In genomic region chr5:24023226-24023625, GRCm38 (mm10) we compare ENCODE assay signal across 22 mouse cellular contexts. TPM values are rescaled to one million over a fixed set of nuclear protein-coding genes. Genes with fewer than 3 reads are reported as not detected.
DNase-seq lines count a peak whose midpoint lies in the region; ATAC-seq and TF ChIP-seq lines count a peak whose summit lies in the region.
"Had no signal": no experiment of that assay in that cellular context is flagged by ENCODE, and none has a peak within 500 bp of the region (broad histone marks: within the 10 kb centered on the region; RNA-seq: fewer than 3 reads in every experiment).

No protein-coding gene starts in this region.

- peaks cover 3% of the 10 kb centered on the region for H3K4me1 ChIP-seq in heart, adult 2 months (ENCODE audit: control insufficient read depth, insufficient read depth, low read length)
- H3K4me1 ChIP-seq in liver, embryonic 12.5 days = peaks cover 35% of the 10 kb centered on the region
- no peaks in the 10 kb centered on the region; the same call in 1 of the 2 replicates for H3K4me1 ChIP-seq in liver, postnatal 0 days (ENCODE audit: insufficient read depth)

- H3K27ac ChIP-seq in heart, adult 2 months = no peak overlapping the region
- no peak overlapping the region for H3K27ac ChIP-seq in liver, embryonic 12.5 days
- no peak overlapping the region for H3K27ac ChIP-seq in liver, postnatal 0 days (ENCODE audit: low read depth)

- H3K4me2 ChIP-seq in liver, embryonic 12.5 days = no peak overlapping the region
- no peak overlapping the region for H3K4me2 ChIP-seq in liver, postnatal 0 days (ENCODE audit: low read depth, low read length)

- no peaks in the 10 kb centered on the region for H3K27me3 ChIP-seq in heart, adult 2 months (ENCODE audit: control insufficient read depth, insufficient read depth, low read length)
- no peaks in the 10 kb centered on the region for H3K27me3 ChIP-seq in liver, embryonic 12.5 days (replicated peaks)
- no peaks in the 10 kb centered on the region for H3K27me3 ChIP-seq in liver, postnatal 0 days (ENCODE audit: insufficient read depth, low read length)
- H3K27me3 ChIP-seq: CH12.LX, Patski had no signal

- no peak for TF ChIP-seq POLR2A in heart, adult 2 months (IDR thresholded peaks at IDR 0.05; ENCODE audit: insufficient read depth, low read depth, low read length)

- WGBS in heart, adult 2 months = 93% methylated on average over 2 of the region's 2 CpGs
- WGBS in liver, embryonic 12.5 days (ENCODE audit: insufficient replicate concordance) = 93% methylated on average over 2 of the region's 2 CpGs
- 98% methylated on average over 2 of the region's 2 CpGs for WGBS in liver, postnatal 0 days (ENCODE audit: insufficient replicate concordance)

- peaks cover 5% of the 10 kb centered on the region; the same call in 1 of the 2 replicates for H3K79me2 ChIP-seq in heart, adult 2 months (replicated peaks; ENCODE audit: control insufficient read depth, insufficient read depth, low read length)

- intact Hi-C loops in heart, adult 2 months (cut with DNase I) = no loop called here

- ATAC-seq in liver, embryonic 12.5 days = peak; percentile 32; the same call in 1 of the 2 replicates
- ATAC-seq in liver, postnatal 0 days = no peak
- ATAC-seq: activated CD4-positive, CD25-positive, alpha-beta regulatory T cell, adult 4 months; CD4-positive, CD25-positive, alpha-beta regulatory T cell, adult 4 months; Patski had no signal

- peak; percentile 31 for DNase-seq in adrenal gland, adult 2 months
- no peak for DNase-seq in adrenal gland, postnatal 4 days (ENCODE audit: low spot score in 2 of 2)
- DNase-seq in heart, adult 11 months = peak; percentile 59
- no peak for DNase-seq in heart, adult 2 months
- no peak for DNase-seq in liver, postnatal 0 days
- DNase-seq: adrenal gland, adult 8-10 months; adrenal gland, postnatal 10 days; adrenal gland, postnatal 14 days; adrenal gland, postnatal 25 days; adrenal gland, postnatal 36 days; B cell, adult 2 months; cerebellum, adult 11 months; cerebellum, adult 11-12 months; cerebellum, adult 18-20 months; cerebellum, adult 2 months; cerebellum, adult 8-10 months had no signal

- TF ChIP-seq EP300 in heart, adult 2 months (IDR thresholded peaks at IDR 0.05; ENCODE audit: insufficient read depth, low read depth, low read length) = no peak
- TF ChIP-seq EP300 in liver, postnatal 0 days (IDR thresholded peaks at IDR 0.05; ENCODE audit: low read depth) = no peak

- H3K9me3 ChIP-seq in liver, embryonic 12.5 days (replicated peaks) = no peaks in the 10 kb centered on the region
- no peaks in the 10 kb centered on the region for H3K9me3 ChIP-seq in liver, postnatal 0 days (ENCODE audit: low read length)
- H3K9me3 ChIP-seq: G1E had no signal

- H3K4me3 ChIP-seq in heart, adult 2 months = no peak overlapping the region
- no peak overlapping the region for H3K4me3 ChIP-seq in liver, embryonic 12.5 days
- no peak overlapping the region for H3K4me3 ChIP-seq in liver, postnatal 0 days (ENCODE audit: low read depth, low read length)

- no peak overlapping the region for H3K9ac ChIP-seq in heart, adult 2 months (ENCODE audit: low read depth, low read length)
- no peak overlapping the region for H3K9ac ChIP-seq in liver, embryonic 12.5 days
- H3K9ac ChIP-seq in liver, postnatal 0 days (replicated peaks) = no peak overlapping the region

- peaks cover 7% of the 10 kb centered on the region for H3K36me3 ChIP-seq in heart, adult 2 months (ENCODE audit: control insufficient read depth, insufficient read depth, low read length)
- H3K36me3 ChIP-seq in liver, embryonic 12.5 days = peaks cover 49% of the 10 kb centered on the region
- H3K36me3 ChIP-seq in liver, postnatal 0 days (replicated peaks; ENCODE audit: insufficient read depth, low read length) = no peaks in the 10 kb centered on the region

- TF ChIP-seq CTCF in heart, adult 2 months (IDR thresholded peaks at IDR 0.05) = no peak
- TF ChIP-seq CTCF in liver, postnatal 0 days (IDR thresholded peaks at IDR 0.05; ENCODE audit: low read depth) = no peak

RNA-seq across cellular contexts. Expression of gene Fam126a, which starts 7.3 kb away (rescaled TPM):
- total RNA-seq in adrenal gland, adult 2 months (2021) = 100 to 1,000 TPM in 1 of 2 experiments, 10 to 100 TPM in 1; 50.1 to 133 TPM
- 9.2 and 14.5 TPM in 2 replicates for polyA plus RNA-seq in adrenal gland, adult 2 months (2012; rRNA removed)
- total RNA-seq in adrenal gland, postnatal 4 days (2021) = 10 to 100 TPM; 60.9 to 63.7 TPM
- 10 to 100 TPM; 41.3 to 44.1 TPM for total RNA-seq in heart, adult 2 months (2021)
- 9.2 and 18.1 TPM in 2 replicates for polyA plus RNA-seq in heart, adult 2 months (2012; rRNA removed)
- polyA plus RNA-seq in liver, embryonic 12.5 days (2016; fragmentation: Nextera tagmentation; extraction: Ambion mirVana) = 60.1 and 66.5 TPM in 2 replicates
- 33.4 and 34.5 TPM in 2 replicates for polyA plus RNA-seq in liver, postnatal 0 days (2015; fragmentation: Nextera tagmentation; extraction: Ambion mirVana)

Comparison
In these comparisons a context has a peak if more than half of its experiments do, and no peak if none do; other contexts are left out.
1. DNase-seq: peak in adrenal gland, adult 2 months (single experiment) and heart, adult 11 months (single experiment); none in adrenal gland, postnatal 4 days (0 of 2), heart, adult 2 months (0 of 2) and liver, postnatal 0 days (single experiment).